Mouse (Mus musculus): ENCODE measurements at regions not wholly inside any gene's neighbourhood (a gene's known extent, or its start where the extent isn't known, plus 50 kb on each side); places are given as distances from the start of the nearest gene placed in this dataset.

DNA sequence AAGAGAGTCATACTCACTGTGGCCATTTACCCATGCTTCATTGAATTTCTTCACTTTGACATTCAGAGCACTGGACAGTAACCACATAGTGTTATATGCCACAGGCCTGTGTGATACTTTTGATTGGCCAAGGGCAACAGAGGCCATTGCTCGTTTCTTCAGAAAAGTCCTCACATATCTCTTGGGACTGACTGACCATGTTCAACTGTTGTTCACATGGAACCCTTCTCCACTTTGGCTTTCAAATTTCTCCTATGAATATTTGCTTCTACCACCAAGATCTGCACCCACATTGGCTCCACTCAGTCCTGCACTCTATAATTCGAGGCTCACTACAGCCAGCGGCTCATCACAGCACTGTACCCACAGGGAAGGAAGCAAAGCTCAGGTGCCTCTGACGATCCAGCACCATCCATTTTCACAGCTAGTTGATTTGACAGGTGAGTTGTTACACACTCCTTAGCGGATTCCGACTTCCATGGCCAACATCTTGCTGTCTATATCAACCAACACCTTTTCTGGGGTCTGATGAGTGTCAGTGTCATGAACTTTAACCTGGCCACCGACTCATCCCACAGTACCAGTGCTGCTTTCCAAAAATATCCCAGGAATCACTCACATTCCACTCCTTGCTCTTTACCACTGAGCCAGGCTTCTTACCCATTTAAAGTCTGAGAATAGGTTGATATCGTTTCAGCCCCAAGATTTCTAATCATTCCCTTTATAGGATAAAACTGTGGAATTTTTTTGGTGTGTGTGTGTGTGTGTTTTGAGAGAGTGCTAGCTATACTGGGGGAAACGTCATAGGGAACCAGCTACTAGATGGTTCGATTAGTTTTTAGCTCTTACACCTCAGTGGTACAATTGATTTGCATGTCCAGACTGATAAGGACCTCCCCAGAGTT lies 76.3 kb upstream of the Alkbh8 start:
- TF ChIP-seq CTCF (IDR thresholded peaks at IDR 0.05) (no peak), EP300 (IDR thresholded peaks at IDR 0.05) (no peak)
